Mouse (Mus musculus): ENCODE results near the gene Dclk1. TPM values are rescaled to one million over a fixed set of nuclear protein-coding genes. Genes with fewer than 3 reads are reported as not detected.

Dclk1 gene
- polyA plus RNA-seq, 1 experiment from 2014 or later, result 14.2 TPM

DNA sequence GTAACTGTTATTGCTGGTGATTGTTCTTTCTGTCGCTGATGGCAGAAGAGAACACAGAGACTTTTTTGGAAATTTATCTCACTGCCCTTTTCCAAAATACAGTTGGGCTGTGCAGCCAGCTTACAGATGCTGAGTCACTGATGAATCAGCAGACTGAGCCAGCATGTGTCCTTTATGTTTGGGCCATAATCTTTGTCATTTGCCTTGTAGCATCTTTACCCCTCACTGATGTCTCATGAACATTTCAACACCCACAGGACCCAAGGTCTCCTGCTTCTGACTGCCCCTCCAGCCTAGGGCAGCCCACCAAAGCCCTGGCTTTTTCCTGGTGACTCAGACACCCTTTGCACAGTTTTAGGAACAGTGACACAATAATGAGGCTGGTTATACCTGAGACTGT lies 159.1 kb downstream of the Dclk1 start:
- no peaks in the 10 kb centered on the region for H3K36me3 ChIP-seq (ENCODE audit: control insufficient read depth, insufficient read depth, low read length)
- H3K27me3 ChIP-seq (replicated peaks; ENCODE audit: control insufficient read depth, insufficient read depth, low read length), result no peaks in the 10 kb centered on the region
- ATAC-seq (replicated peaks; ENCODE audit: low FRiP score, low TSS enrichment, low read depth), result no peak
- no peak overlapping the region for H3K27ac ChIP-seq (ENCODE audit: low read depth)
- no peak overlapping the region for H3K4me3 ChIP-seq (ENCODE audit: low read depth, low read length)
- no peak overlapping the region for H3K9ac ChIP-seq (ENCODE audit: low read length)
- H3K4me1 ChIP-seq (replicated peaks; ENCODE audit: control insufficient read depth, insufficient read depth, low read length), result no peaks in the 10 kb centered on the region
- H3K4me2 ChIP-seq (ENCODE audit: low read length), result no peak overlapping the region
- no peaks in the 10 kb centered on the region for H3K9me3 ChIP-seq (ENCODE audit: control insufficient read depth, low read length)
- DNase-seq (ENCODE audit: low spot score), result no peak
- WGBS, result 85% methylated on average over 1 of the region's 1 CpGs

DNA sequence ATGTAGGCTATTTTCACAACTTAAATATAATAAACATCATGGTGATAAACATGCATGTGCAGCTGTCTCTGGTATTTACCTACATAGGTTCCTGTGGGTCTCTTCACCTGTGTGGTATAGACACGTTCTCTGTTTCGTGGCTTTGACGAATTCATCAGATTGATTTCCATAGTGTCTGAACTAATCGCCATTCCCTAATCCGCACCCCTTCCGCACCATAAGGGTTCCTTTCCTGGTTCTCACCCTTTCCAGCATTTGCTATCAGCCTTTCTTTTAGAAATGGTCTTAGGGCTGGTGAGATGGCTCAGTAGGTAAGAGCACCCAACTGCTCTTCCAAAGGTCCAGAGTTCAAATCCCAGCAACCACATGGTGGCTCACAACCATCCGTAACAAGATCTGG lies 162.6 kb downstream of the Dclk1 start:
- no peaks in the 10 kb centered on the region for H3K4me1 ChIP-seq (replicated peaks; ENCODE audit: control insufficient read depth, insufficient read depth, low read length)
- ATAC-seq (replicated peaks; ENCODE audit: low FRiP score, low TSS enrichment, low read depth), result no peak
- 94% methylated on average over 7 of the region's 7 CpGs for WGBS

DNA sequence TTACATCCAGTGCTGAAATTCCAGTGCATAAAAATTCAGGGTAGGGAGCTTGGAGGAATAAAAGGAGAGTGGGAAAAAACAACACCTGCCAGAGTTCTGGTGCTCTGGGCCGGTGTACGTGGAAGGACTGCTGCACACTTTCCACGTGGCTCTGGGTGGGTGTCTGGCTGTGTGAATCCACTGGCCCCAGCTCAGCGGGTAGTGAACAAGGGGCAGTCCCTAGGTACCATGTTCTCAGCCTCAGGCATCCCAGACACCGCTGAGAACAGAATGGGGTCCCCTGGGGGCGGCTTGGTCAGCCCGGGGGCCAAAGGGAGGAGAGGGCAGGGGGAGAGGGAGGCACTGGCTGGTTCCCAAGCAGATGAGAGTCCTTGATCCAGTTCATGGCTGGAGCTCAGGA lies 164.5 kb downstream of the Dclk1 start:
- Histone ChIP-seq H3K36me3 (ENCODE audit: control insufficient read depth, insufficient read depth, low read length) (no peaks in the 10 kb centered on the region), H3K27ac (ENCODE audit: low read depth) (no peak overlapping the region), H3K4me1 (replicated peaks; ENCODE audit: control insufficient read depth, insufficient read depth, low read length) (no peaks in the 10 kb centered on the region), H3K27me3 (replicated peaks; ENCODE audit: control insufficient read depth, insufficient read depth, low read length) (no peaks in the 10 kb centered on the region), H3K9ac (ENCODE audit: low read length) (no peak overlapping the region), H3K4me3 (ENCODE audit: low read depth, low read length) (no peak overlapping the region), H3K4me2 (ENCODE audit: low read length) (no peak overlapping the region), H3K9me3 (ENCODE audit: control insufficient read depth, low read length) (no peaks in the 10 kb centered on the region)
- ATAC-seq (replicated peaks; ENCODE audit: low FRiP score, low TSS enrichment, low read depth) (no peak), DNase-seq (ENCODE audit: low spot score) (no peak)
- 79% methylated on average over 7 of the region's 7 CpGs for WGBS

More for the DNA sequence above, 162.6 kb downstream of the Dclk1 start:
- no peaks in the 10 kb centered on the region for H3K9me3 ChIP-seq (ENCODE audit: control insufficient read depth, low read length)
- no peak overlapping the region for H3K4me3 ChIP-seq (ENCODE audit: low read depth, low read length)
- no peak overlapping the region for H3K9ac ChIP-seq (ENCODE audit: low read length)
- DNase-seq (ENCODE audit: low spot score), result no peak
- H3K4me2 ChIP-seq (ENCODE audit: low read length), result no peak overlapping the region
- H3K27me3 ChIP-seq (replicated peaks; ENCODE audit: control insufficient read depth, insufficient read depth, low read length), result no peaks in the 10 kb centered on the region
- no peaks in the 10 kb centered on the region for H3K36me3 ChIP-seq (ENCODE audit: control insufficient read depth, insufficient read depth, low read length)
- no peak overlapping the region for H3K27ac ChIP-seq (ENCODE audit: low read depth)

DNA sequence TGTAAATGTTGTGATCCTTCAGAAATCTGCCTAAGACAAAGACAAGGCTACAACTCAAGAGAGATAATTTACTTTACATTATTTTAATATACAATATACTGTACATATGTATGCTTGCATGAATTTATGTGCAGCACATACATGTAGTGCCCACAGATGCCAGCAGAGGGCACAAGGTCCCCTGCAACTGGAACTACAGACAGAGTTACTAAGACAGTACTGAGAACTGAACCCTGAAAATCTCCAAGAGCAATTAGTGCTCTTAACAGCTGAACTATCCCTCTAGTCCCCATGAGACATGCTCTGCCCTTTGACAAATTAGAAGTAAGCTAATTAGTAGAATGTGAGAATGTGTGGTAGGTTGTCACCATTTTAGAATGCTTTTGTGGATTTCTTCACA lies 169.4 kb downstream of the Dclk1 start:
- DNase-seq (ENCODE audit: low spot score) (no peak), ATAC-seq (replicated peaks; ENCODE audit: low FRiP score, low TSS enrichment, low read depth) (no peak)
- no peak overlapping the region for H3K4me3 ChIP-seq (ENCODE audit: low read depth, low read length)
- no peaks in the 10 kb centered on the region for H3K27me3 ChIP-seq (replicated peaks; ENCODE audit: control insufficient read depth, insufficient read depth, low read length)
- H3K4me1 ChIP-seq (replicated peaks; ENCODE audit: control insufficient read depth, insufficient read depth, low read length), result 0 out of 2 replicates have a peak, but pooled peaks cover 4% of the 10 kb centered on the region
- H3K9ac ChIP-seq (ENCODE audit: low read length), result no peak overlapping the region
- H3K9me3 ChIP-seq (ENCODE audit: control insufficient read depth, low read length), result no peaks in the 10 kb centered on the region
- no peak overlapping the region for H3K27ac ChIP-seq (ENCODE audit: low read depth)
- no peaks in the 10 kb centered on the region for H3K36me3 ChIP-seq (ENCODE audit: control insufficient read depth, insufficient read depth, low read length)
- no peak overlapping the region for H3K4me2 ChIP-seq (ENCODE audit: low read length)

DNA sequence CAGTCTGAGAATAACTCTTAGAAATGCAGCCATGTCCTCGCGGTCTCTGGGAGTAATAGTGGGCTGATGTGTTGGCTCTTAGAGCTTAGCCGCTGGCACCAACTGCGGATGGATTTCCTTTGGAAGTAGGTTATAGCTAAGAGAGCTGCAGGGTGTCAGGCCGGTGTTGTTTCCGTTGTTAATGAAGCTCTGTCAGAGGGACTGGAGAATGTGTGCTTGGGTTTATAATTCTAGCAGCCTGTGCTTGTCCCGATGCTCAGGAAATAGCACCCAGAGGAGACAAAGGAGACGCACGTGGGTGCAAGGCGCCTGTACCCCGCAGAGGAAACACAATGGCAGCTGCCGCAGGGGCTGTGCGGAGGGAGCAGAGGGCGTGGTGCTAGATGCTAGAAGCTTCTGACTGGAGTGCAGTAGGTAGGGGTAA lies 173.4 kb downstream of the Dclk1 start:
- Histone ChIP-seq H3K36me3 (ENCODE audit: control insufficient read depth, insufficient read depth, low read length) (no peaks in the 10 kb centered on the region), H3K4me2 (ENCODE audit: low read length) (peak overlapping the region; percentile 9; the same call in 1 of the 2 replicates), H3K9me3 (ENCODE audit: control insufficient read depth, low read length) (no peaks in the 10 kb centered on the region), H3K4me1 (replicated peaks; ENCODE audit: control insufficient read depth, insufficient read depth, low read length) (0 out of 2 replicates have a peak, but pooled peaks cover 4% of the 10 kb centered on the region), H3K4me3 (ENCODE audit: low read depth, low read length) (no peak overlapping the region), H3K27me3 (replicated peaks; ENCODE audit: control insufficient read depth, insufficient read depth, low read length) (no peaks in the 10 kb centered on the region), H3K9ac (ENCODE audit: low read length) (no peak overlapping the region), H3K27ac (ENCODE audit: low read depth) (no peak overlapping the region)
- DNase-seq (ENCODE audit: low spot score) (peak; percentile 57), ATAC-seq (replicated peaks; ENCODE audit: low FRiP score, low TSS enrichment, low read depth) (no peak)
- 26% methylated on average over 14 of the region's 14 CpGs for WGBS

DNA sequence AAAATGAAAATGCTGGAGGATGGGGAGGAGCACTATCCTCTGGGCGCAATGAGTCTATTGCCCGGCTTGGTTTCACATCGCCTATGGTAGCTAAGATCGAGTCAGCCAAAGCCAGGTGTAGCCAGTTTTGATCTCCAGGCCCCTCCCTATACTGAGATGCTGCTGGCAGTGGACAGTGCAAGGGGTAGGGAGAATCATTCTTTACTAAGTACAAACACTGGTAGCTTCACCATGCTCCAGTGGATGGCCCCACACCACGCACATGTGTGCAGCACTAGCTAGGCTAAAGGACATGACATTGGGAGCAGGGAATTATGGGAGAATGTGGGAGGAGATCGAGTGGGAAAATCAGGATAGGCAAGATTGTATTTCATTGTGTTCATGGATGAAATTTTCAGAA lies 176.7 kb downstream of the Dclk1 start:
- Histone ChIP-seq H3K9ac (ENCODE audit: low read length) (no peak overlapping the region), H3K27ac (ENCODE audit: low read depth) (no peak overlapping the region), H3K27me3 (replicated peaks; ENCODE audit: control insufficient read depth, insufficient read depth, low read length) (no peaks in the 10 kb centered on the region), H3K4me1 (replicated peaks; ENCODE audit: control insufficient read depth, insufficient read depth, low read length) (0 out of 2 replicates have a peak, but pooled peaks cover 4% of the 10 kb centered on the region), H3K9me3 (ENCODE audit: control insufficient read depth, low read length) (no peaks in the 10 kb centered on the region), H3K4me2 (ENCODE audit: low read length) (no peak overlapping the region), H3K36me3 (ENCODE audit: control insufficient read depth, insufficient read depth, low read length) (no peaks in the 10 kb centered on the region), H3K4me3 (ENCODE audit: low read depth, low read length) (no peak overlapping the region)
- ATAC-seq (replicated peaks; ENCODE audit: low FRiP score, low TSS enrichment, low read depth) (no peak), DNase-seq (ENCODE audit: low spot score) (no peak)
- 72% methylated on average over 6 of the region's 6 CpGs for WGBS

DNA sequence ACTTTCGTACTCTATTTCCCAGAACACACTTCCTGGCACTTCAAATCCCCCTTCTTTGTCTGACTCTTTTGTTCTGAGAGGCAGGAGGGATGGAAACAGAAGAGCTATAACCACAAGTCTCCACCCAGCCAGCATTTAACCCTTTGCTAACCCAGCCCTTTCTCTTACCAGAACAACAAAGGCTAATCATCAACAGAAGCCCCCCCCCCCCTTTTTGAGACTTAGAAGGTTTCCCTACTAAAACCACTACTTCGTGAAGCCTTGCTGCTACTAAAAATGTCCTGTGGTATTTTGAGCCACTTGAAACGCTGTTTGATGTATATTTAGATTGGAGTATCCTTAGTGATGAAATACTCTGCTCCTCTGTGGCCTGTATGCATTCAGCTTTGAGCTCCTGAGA lies 177.2 kb downstream of the Dclk1 start:
- no peak overlapping the region for H3K27ac ChIP-seq (ENCODE audit: low read depth)
- no peak for DNase-seq (ENCODE audit: low spot score)
- H3K9ac ChIP-seq (ENCODE audit: low read length), result no peak overlapping the region
- no peaks in the 10 kb centered on the region for H3K27me3 ChIP-seq (replicated peaks; ENCODE audit: control insufficient read depth, insufficient read depth, low read length)
- WGBS, result 32% methylated on average over 3 of the region's 3 CpGs
- 0 out of 2 replicates have a peak, but pooled peaks cover 4% of the 10 kb centered on the region for H3K4me1 ChIP-seq (replicated peaks; ENCODE audit: control insufficient read depth, insufficient read depth, low read length)
- no peaks in the 10 kb centered on the region for H3K36me3 ChIP-seq (ENCODE audit: control insufficient read depth, insufficient read depth, low read length)
- ATAC-seq (replicated peaks; ENCODE audit: low FRiP score, low TSS enrichment, low read depth), result no peak
- H3K4me3 ChIP-seq (ENCODE audit: low read depth, low read length), result no peak overlapping the region
- H3K4me2 ChIP-seq (ENCODE audit: low read length), result no peak overlapping the region
- H3K9me3 ChIP-seq (ENCODE audit: control insufficient read depth, low read length), result no peaks in the 10 kb centered on the region

DNA sequence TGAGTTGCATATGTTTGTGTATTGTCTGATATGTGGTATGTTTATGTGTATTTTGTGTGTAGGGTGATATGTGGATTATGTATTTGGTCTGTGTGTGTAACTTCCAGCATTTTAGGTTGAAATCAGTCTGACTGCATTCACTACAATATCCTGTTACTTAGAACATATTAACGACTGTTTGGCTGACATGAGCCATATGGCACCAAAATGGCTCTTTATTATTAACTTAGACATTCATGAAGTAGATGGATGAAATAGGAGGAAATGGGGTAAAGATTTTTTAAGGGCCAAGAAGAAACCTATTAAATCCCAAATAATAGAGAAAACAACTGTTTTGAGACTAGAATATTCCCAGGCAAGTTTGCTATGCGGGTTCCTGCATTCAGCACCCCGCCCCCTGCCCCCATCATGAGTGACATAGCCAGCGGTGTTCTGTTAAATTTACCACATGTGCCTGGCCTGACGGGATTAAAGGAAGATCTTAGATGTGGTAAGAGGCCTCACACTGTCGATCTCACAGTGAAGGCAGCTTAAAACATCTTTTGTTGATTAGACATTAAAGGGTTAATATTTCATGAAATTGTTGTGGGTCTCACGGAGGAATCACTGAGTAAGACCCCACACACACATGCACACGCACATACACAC lies 178.4 kb downstream of the Dclk1 start:
- Histone ChIP-seq H3K4me3 (ENCODE audit: low read depth, low read length) (no peak overlapping the region), H3K4me2 (ENCODE audit: low read length) (no peak overlapping the region), H3K27ac (ENCODE audit: low read depth) (no peak overlapping the region), H3K9ac (ENCODE audit: low read length) (no peak overlapping the region), H3K27me3 (replicated peaks; ENCODE audit: control insufficient read depth, insufficient read depth, low read length) (no peaks in the 10 kb centered on the region), H3K36me3 (ENCODE audit: control insufficient read depth, insufficient read depth, low read length) (no peaks in the 10 kb centered on the region), H3K4me1 (replicated peaks; ENCODE audit: control insufficient read depth, insufficient read depth, low read length) (0 out of 2 replicates have a peak, but pooled peaks cover 3% of the 10 kb centered on the region), H3K9me3 (ENCODE audit: control insufficient read depth, low read length) (no peaks in the 10 kb centered on the region)
- 53% methylated on average over 8 of the region's 8 CpGs for WGBS
- no peak for ATAC-seq (replicated peaks; ENCODE audit: low FRiP score, low TSS enrichment, low read depth)
- DNase-seq (ENCODE audit: low spot score), result no peak
